Mouse (Mus musculus) MEL-GATA-1-ER (cell line): ENCODE data around the gene Galnt14.
A peak's percentile ranks its signal among the peaks of the same experiment; 100 is the strongest.

Experiments
- DNase-seq: peaks from one replicate; pipeline ENCODE4 v3.0.0-alpha.2; 2012; ENCODE audit warnings: low read depth; ENCODE audit errors: extremely low read depth

Gene Galnt14

DNA sequence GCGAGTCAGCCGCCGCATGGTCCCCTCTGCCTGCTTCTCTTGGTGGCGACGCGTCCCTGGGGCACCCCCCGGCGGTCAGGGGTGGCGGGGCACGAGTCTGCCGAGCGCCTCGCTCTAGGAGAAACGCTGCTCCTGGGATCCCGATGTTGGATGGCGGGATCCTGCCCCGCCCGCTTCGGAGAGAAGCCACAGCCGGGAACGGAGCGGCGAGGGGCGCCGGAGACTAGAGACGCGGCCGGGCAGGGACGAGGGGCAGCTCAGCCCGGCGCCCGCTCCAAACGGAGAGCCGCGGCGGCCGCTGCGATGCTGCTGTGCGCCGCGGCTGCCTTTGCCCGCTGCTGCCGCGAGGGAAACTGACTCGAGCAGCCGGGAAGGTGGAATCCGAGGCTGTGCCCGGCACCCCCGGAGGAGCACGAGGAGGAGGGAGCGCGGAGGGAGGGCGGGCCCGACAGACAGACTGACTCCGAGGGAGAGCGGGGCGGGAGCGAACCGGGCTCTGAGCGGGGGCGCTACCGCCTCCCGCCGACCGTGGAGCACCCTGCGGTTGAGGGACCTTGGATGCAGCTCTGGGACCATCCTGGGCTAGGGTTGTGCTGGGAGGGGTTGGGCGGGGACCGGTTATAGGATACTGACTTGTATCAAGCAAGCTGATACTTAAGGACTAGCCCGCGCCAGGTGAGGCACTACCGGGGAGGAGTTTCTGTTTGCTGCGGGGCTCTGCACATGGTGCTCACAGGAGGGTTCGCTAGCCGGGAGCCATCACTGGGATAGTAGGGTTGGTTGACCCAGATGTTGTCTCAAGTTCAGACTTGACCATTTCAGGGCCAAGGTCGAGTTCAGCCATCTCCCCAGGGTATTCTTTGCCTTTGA lies at the start of gene Galnt14:
TSS of gene Galnt14 (minus strand) at position 412 of the 870 bp plus-strand sequence.
- DNase-seq = no peak

DNA sequence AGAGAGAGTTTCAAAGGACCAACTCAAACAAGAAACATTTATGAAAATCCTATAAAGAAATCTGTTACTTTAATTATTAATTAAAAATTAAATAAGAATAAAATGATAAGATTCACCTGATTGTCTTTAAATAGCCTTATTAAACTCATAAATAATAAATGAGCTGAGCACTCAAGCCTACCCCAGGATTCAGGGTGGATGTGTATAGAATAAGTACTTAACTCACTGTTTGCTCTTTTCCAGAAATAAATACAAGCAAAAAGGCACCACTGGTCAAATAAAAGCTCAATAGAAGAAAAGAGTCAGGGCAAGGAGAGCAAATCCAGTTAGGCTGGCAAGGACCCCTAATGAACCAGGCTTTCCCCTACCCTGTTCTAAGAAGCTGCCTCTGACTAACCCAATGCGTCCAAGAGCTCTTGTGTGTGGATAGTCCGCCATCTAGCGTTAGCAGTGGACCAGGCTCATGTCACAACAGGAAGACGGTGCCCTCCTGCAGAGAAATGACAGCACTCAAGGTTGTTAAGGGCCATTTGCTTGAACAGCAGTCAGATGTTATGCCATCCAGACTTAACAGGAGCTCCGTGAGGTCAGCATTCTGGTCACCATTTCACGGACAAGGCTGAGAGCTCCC lies 33.5 kb upstream of the Galnt14 start:
- peak; percentile 47 for DNase-seq

- DNase-seq = no peak
These were observed 13.8 kb upstream of the Galnt14 start for GRCm38 (mm10) chr17:73723885-73724682.

DNA sequence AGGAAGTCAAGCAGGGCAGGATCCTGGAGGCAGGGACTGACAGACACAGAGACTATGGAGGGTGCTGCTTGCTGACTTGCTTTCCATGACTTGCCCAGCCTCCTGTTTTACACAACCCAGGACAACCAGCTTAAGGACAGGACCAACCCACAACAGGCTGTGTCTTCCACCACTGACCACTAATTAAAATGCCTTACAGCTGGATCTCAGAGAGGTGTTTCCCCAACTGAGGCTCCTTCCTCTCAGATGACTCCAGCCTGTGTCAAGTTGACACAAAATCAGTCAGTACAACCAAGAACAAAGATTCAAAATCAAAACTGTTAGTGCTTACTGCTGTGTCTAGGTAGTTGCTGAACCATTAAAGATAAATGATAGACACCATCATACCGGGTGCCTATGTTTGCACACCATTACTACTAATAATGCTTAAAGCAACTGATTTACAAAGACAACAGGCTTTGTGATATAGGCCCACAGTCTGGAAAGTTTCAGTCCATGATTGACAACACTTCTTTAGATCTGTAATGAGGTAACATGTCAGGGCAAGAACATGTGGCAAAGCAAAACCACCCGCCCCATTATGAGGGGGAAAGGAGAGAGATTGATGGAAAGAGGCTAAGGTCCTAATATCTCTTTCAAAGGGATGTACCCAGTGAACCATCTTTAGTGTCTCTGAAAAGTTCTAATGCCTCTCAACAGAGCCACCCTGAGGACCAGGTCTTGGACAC lies 8.9 kb upstream of the Galnt14 start:
- DNase-seq = no peak

DNA sequence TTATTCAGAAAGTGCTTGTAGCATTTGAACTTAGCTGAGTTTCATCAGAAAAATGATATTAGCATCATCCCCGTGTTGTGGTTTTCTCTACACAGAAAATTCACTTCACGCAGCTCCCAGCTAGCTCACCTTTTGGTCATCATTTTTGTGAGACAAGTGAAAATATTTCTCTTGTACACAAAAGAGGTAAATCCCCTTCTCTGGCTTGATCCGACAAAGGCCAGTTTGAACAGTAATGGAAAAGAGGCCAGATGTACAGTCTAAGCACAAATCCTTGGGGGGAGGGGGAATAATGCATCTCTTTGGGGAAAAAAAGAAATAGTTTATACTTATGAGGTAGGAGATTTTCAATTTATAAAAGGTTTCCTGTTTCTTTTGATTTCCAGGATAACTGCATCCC lies 6.4 kb upstream of the Galnt14 start:
- DNase-seq = no peak

- no peak for DNase-seq
These were observed 4.4 kb upstream of the Galnt14 start for GRCm38 (mm10) chr17:73714440-73715221.

GRCm38 (mm10) chr17:73713347-73713746 lies 3.1 kb upstream of the Galnt14 start:
- no peak for DNase-seq

DNA sequence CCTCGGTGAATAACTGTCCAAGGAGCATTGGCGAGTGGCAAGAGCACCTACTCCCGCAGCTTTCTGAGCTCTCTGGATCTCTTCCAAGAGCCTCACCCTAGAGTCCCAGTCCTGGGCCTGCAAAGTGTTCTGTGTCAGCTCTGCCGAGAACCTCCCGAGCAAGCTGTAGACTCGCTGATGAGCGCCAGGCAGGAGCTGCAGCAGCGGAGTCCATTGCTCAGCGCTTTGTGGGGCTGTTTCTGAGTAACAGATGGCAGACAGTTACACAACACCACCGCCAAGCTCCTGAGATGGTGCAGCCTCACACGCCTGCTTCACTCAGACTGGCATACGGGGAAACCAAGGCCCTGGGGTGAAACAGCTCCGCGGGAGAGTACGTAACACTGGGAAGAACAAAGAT lies 1.7 kb upstream of the Galnt14 start:
- DNase-seq = no peak

DNA sequence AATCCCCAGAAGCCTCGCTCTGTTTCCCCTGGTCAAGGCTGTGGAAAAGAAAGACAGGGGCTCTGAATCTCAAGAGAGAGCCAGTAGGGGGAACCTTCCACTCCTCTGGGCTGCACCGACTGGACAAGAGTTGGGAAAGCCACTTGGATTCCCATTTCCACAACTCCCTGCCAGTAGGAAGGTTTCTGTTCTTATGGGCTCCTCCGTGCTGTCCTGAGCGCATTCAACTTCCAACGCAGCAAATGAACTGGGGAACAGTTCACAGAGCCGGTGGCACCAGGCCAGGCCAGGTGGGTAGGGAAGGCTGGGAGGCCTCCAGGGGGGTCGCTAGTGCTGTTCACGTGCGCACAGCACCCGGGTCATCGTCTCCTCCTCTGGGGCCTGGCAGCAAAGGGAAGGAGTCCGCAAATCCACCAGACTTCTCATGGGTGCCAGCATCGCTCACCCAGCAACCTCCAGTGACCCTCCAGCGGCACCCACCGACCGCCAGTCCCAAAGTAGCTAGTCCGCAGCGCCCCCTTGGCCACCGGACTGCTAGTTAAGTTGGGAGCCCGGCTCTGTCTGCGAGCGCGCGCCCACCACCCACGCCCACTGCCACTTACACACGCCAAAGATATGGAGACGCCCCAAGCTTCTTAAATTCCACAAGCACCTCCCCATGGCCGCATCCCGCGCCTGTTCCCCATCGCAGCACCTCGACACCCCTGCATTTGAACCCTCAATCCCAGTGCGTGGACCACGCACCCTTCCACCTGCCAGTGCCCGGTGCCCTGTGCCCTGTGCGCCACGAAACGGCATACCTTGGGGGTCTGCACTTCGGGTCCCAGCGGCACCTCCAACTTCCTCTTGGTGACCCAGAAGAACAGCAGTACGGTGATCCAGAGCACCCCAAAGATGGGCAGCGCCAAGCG lies 867 bp downstream of the Galnt14 start:
- DNase-seq = no peak

DNA sequence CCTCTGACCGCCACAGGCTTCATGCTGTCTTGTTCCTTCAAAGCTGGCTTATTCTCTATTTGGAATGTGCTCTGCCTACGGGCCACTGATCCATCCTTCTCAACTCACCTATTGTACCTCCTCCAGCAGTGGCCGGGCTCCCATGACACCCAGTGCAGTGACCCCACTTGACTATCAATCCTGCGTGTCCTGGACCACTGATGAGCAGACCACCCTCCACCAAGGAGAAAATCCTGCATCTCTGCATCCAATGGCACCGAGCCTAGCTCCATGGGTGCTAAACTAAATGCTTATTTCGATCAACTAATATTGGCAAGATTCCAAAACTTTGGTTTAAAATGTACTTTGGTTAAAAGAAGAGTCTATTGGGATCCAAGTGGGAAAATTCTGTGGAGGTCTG lies 1.8 kb downstream of the Galnt14 start:
- no peak for DNase-seq

DNA sequence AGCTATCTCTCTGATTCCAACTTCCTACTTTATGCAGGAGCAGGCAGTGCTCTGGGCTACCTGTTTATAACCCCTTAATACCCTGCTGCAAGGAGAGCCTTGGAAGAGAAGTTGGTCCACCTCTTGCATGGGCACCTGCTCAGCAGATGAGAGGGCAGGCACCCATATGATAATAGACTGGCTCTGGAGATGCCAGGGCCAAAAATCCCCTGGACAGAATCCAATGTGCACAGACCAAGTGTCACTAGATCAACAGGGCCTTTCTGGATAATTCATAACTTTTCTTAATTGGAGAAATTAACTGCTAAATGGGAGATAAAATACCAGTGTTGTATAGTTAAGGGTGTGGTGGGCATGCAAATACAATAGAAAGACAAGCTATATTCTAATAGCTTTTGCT lies 6.7 kb downstream of the Galnt14 start:
- no peak for DNase-seq

DNA sequence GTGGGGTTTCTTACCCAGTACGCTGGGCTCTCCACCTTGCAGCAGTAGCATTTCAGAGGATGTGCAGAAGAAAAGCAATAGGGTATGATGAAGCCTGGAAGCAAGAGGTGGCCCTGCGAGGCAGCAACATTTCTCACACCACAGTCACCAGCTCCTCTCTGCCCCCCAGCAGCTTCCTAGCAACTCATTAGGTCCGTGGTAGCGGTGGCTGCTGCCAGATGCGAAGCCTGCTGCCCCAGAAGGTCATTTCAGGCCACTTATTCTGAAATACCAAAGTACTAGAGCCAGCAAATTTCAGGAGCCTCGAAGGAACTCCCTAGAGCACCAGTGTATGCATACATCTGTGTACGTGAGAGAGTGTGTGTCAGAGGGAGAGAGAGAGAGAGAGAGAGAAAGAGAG lies 9.2 kb downstream of the Galnt14 start:
- no peak for DNase-seq

GRCm38 (mm10) chr17:73699881-73700280 lies 10.4 kb downstream of the Galnt14 start:
- no peak for DNase-seq

GRCm38 (mm10) chr17:73694206-73694952 lies 15.9 kb downstream of the Galnt14 start:
- DNase-seq = no peak

DNA sequence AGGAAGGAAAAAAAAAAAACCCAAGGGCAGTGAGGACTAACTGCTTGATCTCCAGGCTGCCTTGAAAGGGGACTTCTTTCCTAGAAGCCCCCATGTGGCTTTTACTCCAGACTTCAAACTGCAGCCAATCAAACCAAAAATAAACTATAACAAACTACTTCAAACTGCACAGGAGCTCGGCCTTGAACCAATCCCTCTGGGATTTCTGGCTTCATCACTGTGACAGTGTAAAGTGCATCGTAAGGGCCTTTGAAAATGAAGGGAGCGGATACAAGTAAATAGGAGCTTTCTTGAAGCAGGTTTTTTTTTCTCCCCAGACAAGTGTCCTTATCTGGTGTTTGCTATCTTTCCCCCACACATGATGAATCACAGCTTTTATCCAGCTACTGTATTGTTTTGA lies 22.0 kb downstream of the Galnt14 start:
- DNase-seq = no peak

DNA sequence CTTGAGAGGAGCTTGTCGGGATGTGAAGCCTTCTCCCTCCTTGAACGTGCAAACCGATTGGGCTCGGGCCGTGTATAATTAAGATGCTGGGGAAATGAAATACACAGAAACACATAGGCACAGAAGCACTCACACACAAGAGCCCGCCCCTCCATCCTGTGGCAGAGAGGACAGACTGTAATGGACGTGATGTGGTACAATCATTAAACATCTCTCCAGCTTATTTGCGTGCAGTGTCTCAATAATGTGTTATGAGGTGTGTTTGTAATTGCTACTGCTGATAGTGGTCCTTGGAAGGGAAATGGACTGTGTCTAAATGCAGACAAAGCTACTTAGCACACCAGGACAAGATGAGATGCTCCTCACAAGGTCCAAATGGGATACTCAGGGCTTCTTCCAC lies 24.0 kb downstream of the Galnt14 start:
- DNase-seq = no peak

DNA sequence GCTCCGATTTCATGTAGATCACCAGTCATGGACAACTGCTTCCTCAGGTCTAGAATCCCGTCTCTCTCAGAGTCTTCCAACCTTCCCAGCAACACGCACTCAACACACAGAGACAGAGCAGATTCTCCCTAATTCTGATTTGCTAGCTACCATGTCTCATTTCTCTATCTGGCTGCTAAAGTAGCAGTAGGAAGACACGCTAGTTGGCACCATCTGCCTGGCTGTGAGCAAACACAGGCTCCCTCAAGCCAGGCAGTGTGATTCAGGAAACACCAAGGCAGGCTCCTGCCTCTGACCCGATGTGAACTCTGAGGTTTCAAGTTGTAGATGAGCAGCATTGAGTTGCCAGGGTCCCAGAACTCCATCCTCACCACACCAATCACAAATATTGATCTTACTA lies 25.5 kb downstream of the Galnt14 start:
- no peak for DNase-seq

DNA sequence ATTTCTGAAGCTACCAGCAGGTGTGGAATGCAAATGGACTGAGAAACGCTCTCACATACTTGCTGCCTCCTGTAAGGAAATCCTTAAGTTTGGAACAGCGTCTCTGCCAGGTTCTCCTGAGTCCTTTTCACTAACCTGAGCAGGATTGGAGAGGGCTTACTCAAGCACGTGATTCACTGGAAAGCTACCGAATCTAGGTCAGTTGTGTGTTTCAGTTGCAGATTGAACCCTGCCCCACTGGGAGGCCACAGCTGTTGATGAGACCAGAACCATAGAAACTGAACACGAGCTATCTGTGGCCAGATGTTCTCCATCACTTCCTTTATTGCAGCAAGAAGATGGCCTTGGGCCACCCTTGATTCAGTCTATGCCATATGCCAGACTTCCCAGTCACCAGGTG lies 38.3 kb downstream of the Galnt14 start:
- no peak for DNase-seq

GRCm38 (mm10) chr17:73670048-73670447 lies 40.2 kb downstream of the Galnt14 start:
- no peak for DNase-seq
